Mouse (Mus musculus) large intestine, adult 2 months (tissue): ENCODE measurements at regions not wholly inside any gene's neighbourhood (a gene's known extent, or its start where the extent isn't known, plus 50 kb on each side); places are given as distances from the start of the nearest gene placed in this dataset.
A peak's percentile ranks its signal among the peaks of the same experiment; 100 is the strongest.

Source experiments
- DNase-seq: peaks from one replicate; pipeline ENCODE4 v3.0.0-alpha.2; 2012; ENCODE audit warnings: low read depth, low spot score
- WGBS: fragments of 180-500 bp; shearing (Covaris S2); methylation state at CpG from one replicate; pipeline ENCODE4 v1.1.7; 2018; 5-methylcytosine and 5-hydroxymethylcytosine counted together

DNA sequence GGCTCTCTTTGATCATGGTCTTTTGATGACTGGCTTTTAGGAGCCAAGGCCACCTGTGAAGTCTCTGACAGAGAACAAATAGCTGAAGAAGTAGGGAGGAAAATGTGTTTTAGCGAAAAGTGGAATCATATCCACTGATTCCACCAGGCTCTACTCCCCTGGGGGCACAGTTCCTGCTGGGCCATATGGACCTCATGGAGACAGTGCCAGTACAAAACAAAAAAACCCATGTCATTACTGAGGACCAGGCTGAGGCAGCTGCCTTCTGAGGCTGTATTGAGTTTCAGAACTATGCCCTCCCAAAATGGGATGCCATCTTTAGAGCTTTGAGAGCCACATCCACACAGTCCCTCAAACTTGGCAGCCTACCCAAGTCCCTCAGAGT lies 256.6 kb downstream of the Icos start:
- no peak for DNase-seq
- 37% methylated on average over 1 of the region's 1 CpGs for whole genome bisulfite sequencing

DNA sequence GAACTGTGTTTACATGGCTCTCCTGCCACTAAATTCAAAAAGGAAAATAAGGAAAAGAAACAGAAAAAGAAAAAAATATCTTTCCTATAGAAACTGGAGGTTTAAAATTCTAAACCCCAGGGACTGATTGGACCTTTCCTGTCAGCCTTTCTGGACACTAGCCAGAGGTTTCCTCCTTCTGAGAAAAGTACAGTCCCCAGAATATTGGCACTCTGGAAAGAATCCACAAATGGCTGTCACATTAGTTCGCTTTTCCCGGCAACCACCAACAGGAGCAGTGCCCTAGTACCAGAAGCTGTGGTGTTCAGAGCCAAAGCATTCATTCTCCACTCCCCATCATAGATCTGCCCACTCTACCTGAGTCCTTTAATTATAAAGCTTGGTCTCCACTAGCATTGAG lies 258.8 kb downstream of the Icos start:
- 91% methylated on average over 2 of the region's 2 CpGs for WGBS
- DNase-seq: no peak

DNA sequence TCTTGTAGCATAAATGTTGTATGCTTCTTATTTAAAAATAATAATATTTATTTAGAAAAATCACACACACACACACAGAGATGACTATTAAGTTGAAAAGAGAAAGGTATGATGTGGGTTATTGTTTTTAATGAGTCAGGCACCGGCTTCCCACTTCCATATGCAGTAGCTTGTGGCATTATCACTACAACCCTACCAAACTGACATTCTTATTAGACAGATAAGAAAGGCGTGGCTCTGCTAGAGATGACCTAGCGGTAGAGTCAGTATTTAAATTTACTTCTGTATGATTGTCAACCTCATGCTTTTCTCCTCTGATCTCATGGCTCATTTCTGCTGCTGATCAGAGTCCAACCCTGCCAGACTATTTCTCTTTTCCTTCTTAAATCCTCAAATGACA lies 260.9 kb downstream of the Icos start:
- no peak for DNase-seq
- 73% methylated on average over 3 of the region's 3 CpGs for WGBS

- no peak for DNase-seq
These were observed 279.8 kb downstream of the Icos start for GRCm38 (mm10) chr1:61257561-61257960.

DNA sequence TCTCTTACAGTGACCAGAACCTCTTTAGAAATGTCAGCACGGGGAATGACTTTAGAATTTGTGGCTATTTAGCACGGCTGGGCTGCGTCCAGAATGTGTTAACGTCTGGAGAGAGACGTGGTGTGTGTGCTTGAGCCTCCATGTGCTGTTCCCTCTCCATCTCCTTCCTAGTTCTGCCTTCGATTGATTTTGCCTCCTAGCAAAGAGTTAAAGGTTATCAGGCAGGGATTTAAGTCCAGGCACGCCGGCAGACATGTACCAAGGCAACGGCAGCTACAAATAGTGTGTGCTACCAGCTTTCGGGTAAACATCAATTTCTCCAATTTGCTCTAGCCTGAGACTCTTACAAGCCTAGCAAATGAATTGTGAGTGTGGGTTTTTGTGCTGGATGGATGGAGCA lies 285.7 kb downstream of the Icos start:
- 36% methylated on average over 10 of the region's 10 CpGs for WGBS
- DNase-seq: no peak

DNA sequence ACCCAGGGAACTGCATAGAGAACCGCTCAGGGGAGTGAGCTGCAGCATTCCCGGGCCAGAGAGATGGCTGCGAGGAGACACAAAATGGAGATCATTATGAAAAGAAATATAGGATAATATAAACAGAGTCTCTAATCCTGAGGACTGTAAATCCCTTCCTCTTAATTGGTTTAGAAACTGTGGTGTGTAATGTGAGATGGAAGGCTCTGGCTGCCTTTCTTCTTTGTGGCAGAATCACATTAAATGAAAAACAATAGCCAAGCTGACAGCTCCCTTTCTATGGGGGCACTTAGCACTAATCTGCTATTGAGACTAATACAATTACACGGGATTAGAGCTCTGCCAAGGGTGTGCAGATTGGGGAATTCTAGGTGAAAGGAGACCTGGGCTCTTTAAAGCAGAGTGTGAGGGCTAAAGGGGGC lies 288.0 kb downstream of the Icos start:
- WGBS: 54% methylated on average over 4 of the region's 4 CpGs
- DNase-seq: no peak

DNA sequence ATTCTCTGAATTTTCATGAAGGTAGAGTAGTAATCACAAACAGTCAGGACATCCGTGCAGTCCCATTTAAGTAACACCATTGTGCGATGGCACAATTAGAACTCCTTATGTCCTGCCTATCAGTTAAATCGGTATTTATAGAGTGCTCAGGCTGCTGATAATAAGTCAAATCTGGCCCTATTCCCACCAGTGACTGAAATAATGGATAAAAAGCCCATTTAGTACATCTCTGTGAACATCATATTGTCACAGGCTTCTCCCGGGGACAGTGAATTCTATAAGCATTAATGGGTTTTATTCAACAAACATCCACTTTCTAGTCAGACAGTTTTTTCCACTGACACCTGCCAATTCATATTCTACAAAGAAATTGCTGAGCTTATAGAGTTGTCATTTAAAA lies 296.1 kb downstream of the Icos start:
- DNase-seq: no peak
- 83% methylated on average over 4 of the region's 4 CpGs for WGBS

- no peak for DNase-seq
These were observed 296.5 kb downstream of the Icos start for GRCm38 (mm10) chr1:61274244-61274643.

GRCm38 (mm10) chr1:61277170-61277710 lies 299.5 kb downstream of the Icos start:
- 74% methylated on average over 4 of the region's 4 CpGs for WGBS
- DNase-seq: no peak

More at GRCm38 (mm10) chr1:61274244-61274643, 296.5 kb downstream of the Icos start:
- WGBS: 85% methylated on average over 1 of the region's 1 CpGs

DNA sequence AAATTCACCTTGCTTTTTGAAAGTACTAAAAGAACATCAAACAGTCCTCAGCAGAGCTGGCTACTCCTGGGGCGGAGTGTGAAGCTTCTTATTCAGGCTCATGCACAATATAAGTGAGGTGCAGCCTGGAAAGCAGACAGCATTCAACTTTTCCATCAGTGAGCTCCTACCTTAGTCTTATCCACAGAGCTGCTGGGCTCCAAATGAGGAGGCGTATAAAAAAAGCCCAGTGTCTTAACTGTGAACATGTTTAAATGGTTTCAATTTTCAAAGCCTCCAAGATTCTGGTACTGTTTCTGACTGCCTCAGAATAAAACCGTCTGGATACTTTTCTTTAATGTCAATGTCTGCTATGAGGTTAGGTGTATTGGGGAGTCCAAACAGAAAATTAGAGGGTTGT lies 310.5 kb downstream of the Icos start:
- 79% methylated on average over 3 of the region's 3 CpGs for WGBS
- DNase-seq: no peak

GRCm38 (mm10) chr1:61288946-61289345 lies 311.2 kb downstream of the Icos start:
- 93% methylated on average over 6 of the region's 6 CpGs for WGBS

DNA sequence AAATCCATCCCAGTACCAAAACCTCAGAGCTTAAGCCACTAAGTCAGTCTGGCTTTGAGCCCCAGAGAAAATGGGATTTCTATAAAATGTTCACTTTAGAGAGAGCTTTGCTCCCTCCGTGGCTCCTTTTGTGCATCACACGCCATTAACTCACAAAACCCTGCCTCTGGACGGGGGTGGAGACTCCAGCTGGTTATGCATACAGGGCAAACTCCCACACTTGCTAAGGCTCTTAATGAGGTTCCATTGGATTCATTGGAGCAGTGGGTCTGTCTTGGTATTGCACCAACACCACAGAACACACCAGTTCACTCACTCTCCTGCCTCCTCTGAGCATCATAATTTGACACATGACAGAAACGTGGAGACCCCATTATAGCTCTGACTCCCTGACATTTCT lies 311.8 kb downstream of the Icos start:
- no peak for DNase-seq
- WGBS: 62% methylated on average over 4 of the region's 4 CpGs

More at GRCm38 (mm10) chr1:61288946-61289345, 311.2 kb downstream of the Icos start:
- DNase-seq: no peak

DNA sequence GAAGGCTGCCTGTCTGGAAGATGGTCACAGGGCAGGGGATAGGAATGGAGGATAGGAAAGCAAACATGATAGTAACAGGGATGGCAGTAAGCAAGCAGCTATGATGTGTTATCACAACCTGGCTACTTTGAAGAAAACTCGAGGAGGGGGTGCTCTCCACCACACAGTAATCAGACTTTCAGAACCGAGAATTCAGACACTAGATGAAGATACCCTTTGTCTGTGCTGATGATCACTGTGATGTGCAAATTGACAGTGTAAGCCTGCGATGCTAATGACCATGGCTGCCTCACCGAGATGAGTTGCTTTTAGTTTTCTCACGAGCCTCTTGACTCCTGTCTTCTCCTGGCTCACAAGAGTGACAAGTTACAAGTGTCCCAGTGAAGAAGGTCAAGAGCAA lies 315.4 kb downstream of the Icos start:
- DNase-seq: no peak
- 75% methylated on average over 5 of the region's 5 CpGs for WGBS

GRCm38 (mm10) chr1:61295219-61295618 lies 317.5 kb downstream of the Icos start:
- 61% methylated on average over 3 of the region's 3 CpGs for WGBS
- no peak for DNase-seq

DNA sequence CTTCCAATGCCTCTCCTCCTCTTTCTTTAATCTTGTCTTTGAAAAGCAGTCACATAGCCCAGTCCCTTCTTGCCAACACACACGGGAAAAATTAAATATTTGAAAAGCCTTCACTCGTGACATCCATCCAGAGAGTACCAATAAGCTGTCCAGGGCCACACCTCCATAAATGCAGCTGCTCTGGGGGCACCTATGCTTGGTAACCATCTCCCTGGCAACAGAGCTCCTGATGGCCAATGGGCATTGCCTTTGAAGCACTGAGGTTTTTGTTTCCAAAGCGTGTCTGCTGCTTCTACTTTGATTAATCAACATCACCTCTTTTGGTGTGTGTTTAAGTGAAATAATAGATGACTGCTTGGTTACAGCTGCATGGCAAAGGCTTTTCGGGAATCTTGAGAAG lies 319.1 kb downstream of the Icos start:
- WGBS: 52% methylated on average over 4 of the region's 4 CpGs
- no peak for DNase-seq

- WGBS: 72% methylated on average over 3 of the region's 3 CpGs
- DNase-seq: no peak
These were observed 319.6 kb downstream of the Icos start for GRCm38 (mm10) chr1:61297361-61297760.

DNA sequence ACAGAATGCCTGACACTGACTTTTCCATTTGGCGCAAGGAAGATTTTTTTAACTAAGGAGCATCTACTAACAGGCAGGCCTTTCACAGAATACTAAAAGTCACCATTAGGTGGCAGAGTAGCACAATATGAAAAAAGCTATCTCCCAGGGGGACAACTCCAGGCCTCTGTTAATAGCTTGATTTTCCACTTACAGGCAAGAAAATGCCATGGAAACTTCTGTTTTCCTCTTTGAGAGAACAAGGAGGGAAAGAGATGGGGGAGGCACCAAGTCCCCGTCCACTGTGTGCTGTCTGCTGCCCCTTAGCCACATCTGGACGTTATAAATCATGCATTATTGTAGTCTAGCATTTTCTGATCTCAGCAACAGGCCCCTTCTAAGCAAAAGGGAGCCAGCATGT lies 320.3 kb downstream of the Icos start:
- 39% methylated on average over 3 of the region's 3 CpGs for WGBS
- peak; percentile 21 for DNase-seq

- WGBS: 85% methylated on average over 6 of the region's 6 CpGs
- DNase-seq: no peak
These were observed 321.1 kb downstream of the Icos start for GRCm38 (mm10) chr1:61298779-61299178.

- 76% methylated on average over 4 of the region's 4 CpGs for WGBS
These were observed 322.8 kb downstream of the Icos start for GRCm38 (mm10) chr1:61300491-61300890.

GRCm38 (mm10) chr1:61301041-61302030 lies 323.6 kb downstream of the Icos start:
- no peak for DNase-seq
- WGBS: 61% methylated on average over 24 of the region's 24 CpGs

More at GRCm38 (mm10) chr1:61300491-61300890, 322.8 kb downstream of the Icos start:
- no peak for DNase-seq

GRCm38 (mm10) chr1:61302570-61303071 lies 324.9 kb downstream of the Icos start:
- 52% methylated on average over 8 of the region's 8 CpGs for WGBS

More at GRCm38 (mm10) chr1:61302570-61303071, 324.9 kb downstream of the Icos start:
- no peak for DNase-seq
